Mouse (Mus musculus) limb, embryonic 11.5 days (tissue): Measurements from ENCODE around the gene Cog6. TPM values are rescaled to one million over a fixed set of nuclear protein-coding genes. Genes with fewer than 3 reads are reported as not detected.

Experiments
- ATAC-seq: fragments of 200-750 bp; cut with Nextera tagmentation; 2 replicates; pipeline ENCODE4 v1.8.0; 2017; ENCODE audit warnings: low read depth; ENCODE audit not compliant: insufficient number of reproducible peaks, low FRiP score, low TSS enrichment
- DNase-seq: peaks from one replicate; pipeline ENCODE4 v3.0.0-alpha.2; 2015; ENCODE audit warnings: low spot score
- H3K27ac ChIP-seq: fragments of 300-500 bp; sonication (generic); replicated peaks from 2 replicates; pipeline ENCODE4 v1.5.1; 2014; ENCODE audit warnings: low read depth, mild to moderate bottlenecking, low read length
- H3K27me3 ChIP-seq: fragments of 300-500 bp; sonication (generic); 2 replicates; pipeline ENCODE4 v1.6.1; 2014; ENCODE audit warnings: mild to moderate bottlenecking, low read length, mixed read lengths; ENCODE audit not compliant: control insufficient read depth, insufficient read depth
- H3K36me3 ChIP-seq: fragments of 300-500 bp; sonication (generic); 2 replicates; pipeline ENCODE4 v1.6.1; 2014; ENCODE audit warnings: mild to moderate bottlenecking, low read length, moderate library complexity, mixed read lengths; ENCODE audit not compliant: control insufficient read depth, insufficient read depth
- H3K4me1 ChIP-seq: fragments of 300-500 bp; sonication (generic); 2 replicates; pipeline ENCODE4 v1.6.1; 2014; ENCODE audit warnings: low read length, mixed read lengths; ENCODE audit not compliant: control insufficient read depth, insufficient read depth
- H3K4me2 ChIP-seq: fragments of 300-500 bp; sonication (generic); 2 replicates; pipeline ENCODE4 v1.6.1; 2014; ENCODE audit warnings: low read depth, mild to moderate bottlenecking, moderate library complexity; ENCODE audit not compliant: severe bottlenecking
- H3K4me3 ChIP-seq: fragments of 300-500 bp; sonication (generic); 2 replicates; pipeline ENCODE4 v1.5.1; 2014; ENCODE audit warnings: low read depth, low read length
- H3K9ac ChIP-seq: fragments of 300-500 bp; sonication (generic); 2 replicates; pipeline ENCODE4 v1.6.1; 2014; ENCODE audit warnings: mild to moderate bottlenecking, low read length
- H3K9me3 ChIP-seq: fragments of 300-500 bp; sonication (generic); 2 replicates; pipeline ENCODE4 v1.6.1; 2016; ENCODE audit warnings: low read length; ENCODE audit not compliant: control insufficient read depth
- WGBS: fragments of 180-500 bp; shearing (Covaris S2); extraction: QIAGEN DNeasy Blood & Tissue Kit; methylation state at CpG from one replicate; pipeline ENCODE4 v1.1.7; 2014; 5-methylcytosine and 5-hydroxymethylcytosine counted together
- polyA plus RNA-seq: library from polyadenylated mRNA; unstranded; fragments of >200 nt; fragmentation: Nextera tagmentation; extraction: Ambion mirVana; gene quantifications from 2 replicates; pipeline ENCODE4 v1.2.1, GENCODE M21; 2014

The Cog6 gene
- polyA plus RNA-seq, 1 experiment from 2014 or later: 46.7 TPM

DNA sequence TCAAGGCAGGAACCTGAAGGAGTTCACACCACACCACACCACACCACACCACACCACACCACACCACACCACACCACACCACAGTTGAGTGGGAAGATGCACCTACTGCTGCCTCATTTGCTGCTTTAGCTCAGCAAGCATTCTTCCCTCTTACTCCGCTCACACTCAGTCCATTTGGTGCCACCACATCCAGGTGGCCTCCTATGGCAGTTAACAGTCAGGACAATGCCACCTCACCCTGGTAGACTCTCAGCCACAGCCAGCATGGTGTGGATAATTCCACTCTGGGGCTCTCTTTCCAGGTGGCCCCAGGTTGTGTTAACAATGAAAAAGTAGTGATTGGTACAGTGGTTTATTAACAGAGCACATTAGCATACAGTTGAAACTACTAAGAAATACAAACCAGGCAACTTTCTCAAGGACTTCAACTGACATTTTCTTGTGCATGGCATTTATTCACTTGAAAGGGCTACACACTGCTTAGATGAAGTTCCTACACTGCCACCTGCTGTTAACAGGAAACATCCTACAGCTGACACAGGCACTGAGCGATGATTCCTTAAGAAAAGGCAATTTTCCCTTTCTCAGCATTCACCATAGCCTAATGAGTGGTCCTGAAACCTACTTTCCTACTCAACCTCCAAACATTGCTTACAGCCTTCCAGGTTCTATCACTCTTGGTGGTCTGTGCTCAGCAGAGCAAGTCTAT, 12.5 kb downstream of the Cog6 start:
- H3K4me2 ChIP-seq: no peak overlapping the region
- ATAC-seq: no peak
- no peak overlapping the region for H3K27ac ChIP-seq
- 76% methylated on average over 2 of the region's 2 CpGs for WGBS
- no peak for DNase-seq
- H3K4me1 ChIP-seq: peaks cover 3% of the 10 kb centered on the region; the same call in 1 of the 2 replicates
- H3K36me3 ChIP-seq: peaks cover 3% of the 10 kb centered on the region
- H3K9ac ChIP-seq: no peak overlapping the region
- no peaks in the 10 kb centered on the region for H3K9me3 ChIP-seq
- H3K27me3 ChIP-seq: no peaks in the 10 kb centered on the region
- H3K4me3 ChIP-seq: no peak overlapping the region

DNA sequence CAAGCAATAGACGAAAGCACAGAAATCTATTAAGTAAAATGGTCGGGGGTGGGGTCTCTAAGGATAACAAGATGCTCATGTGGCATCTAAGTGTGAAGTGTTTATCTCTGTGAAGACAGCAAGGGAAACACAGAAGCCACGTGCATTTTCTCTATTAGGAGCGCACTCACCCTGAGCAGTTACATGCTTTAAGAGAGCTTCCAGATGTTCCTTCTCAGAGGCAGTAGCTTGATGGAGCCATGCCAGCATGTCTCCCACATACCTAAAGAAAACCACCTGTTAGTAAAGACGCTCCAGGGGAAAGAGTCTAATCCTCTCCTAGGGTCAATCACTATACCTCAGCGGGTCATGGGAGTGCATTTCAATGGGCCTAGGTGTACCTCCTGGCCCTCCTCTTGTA, 15.0 kb downstream of the Cog6 start:
- Histone ChIP-seq H3K9ac (no peak overlapping the region), H3K4me3 (no peak overlapping the region), H3K4me1 (peaks cover 10% of the 10 kb centered on the region; the same call in 1 of the 2 replicates), H3K4me2 (no peak overlapping the region), H3K9me3 (no peaks in the 10 kb centered on the region), H3K27ac (no peak overlapping the region), H3K36me3 (peaks cover 1% of the 10 kb centered on the region), H3K27me3 (no peaks in the 10 kb centered on the region)
- WGBS: 67% methylated on average over 6 of the region's 6 CpGs
- no peak for DNase-seq
- ATAC-seq: no peak

DNA sequence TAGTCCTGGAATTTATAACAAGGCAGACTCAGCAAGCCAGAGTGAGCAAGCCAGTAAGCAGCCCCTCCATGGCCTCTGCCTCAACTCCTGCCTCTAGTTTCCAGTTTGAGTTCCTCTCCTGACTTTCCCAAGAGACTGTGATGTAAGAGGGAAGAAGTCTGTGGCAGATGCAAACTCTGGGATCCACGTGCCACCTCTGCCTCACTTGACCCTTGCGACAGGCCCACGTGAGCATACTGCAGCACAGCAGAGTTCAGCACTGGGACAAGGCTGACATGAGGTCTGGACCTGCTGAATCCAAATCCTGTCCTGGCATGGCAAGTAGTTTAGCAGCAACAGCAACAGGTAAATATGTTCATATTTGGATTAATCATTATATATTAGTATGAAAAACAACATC, 17.0 kb downstream of the Cog6 start:
- Histone ChIP-seq H3K4me3 (no peak overlapping the region), H3K27me3 (no peaks in the 10 kb centered on the region), H3K9ac (no peak overlapping the region), H3K9me3 (no peaks in the 10 kb centered on the region), H3K27ac (no peak overlapping the region), H3K4me2 (no peak overlapping the region), H3K36me3 (peaks cover 2% of the 10 kb centered on the region), H3K4me1 (peaks cover 10% of the 10 kb centered on the region; the same call in 1 of the 2 replicates)
- ATAC-seq: no peak
- DNase-seq: no peak
- WGBS: 73% methylated on average over 3 of the region's 3 CpGs

DNA sequence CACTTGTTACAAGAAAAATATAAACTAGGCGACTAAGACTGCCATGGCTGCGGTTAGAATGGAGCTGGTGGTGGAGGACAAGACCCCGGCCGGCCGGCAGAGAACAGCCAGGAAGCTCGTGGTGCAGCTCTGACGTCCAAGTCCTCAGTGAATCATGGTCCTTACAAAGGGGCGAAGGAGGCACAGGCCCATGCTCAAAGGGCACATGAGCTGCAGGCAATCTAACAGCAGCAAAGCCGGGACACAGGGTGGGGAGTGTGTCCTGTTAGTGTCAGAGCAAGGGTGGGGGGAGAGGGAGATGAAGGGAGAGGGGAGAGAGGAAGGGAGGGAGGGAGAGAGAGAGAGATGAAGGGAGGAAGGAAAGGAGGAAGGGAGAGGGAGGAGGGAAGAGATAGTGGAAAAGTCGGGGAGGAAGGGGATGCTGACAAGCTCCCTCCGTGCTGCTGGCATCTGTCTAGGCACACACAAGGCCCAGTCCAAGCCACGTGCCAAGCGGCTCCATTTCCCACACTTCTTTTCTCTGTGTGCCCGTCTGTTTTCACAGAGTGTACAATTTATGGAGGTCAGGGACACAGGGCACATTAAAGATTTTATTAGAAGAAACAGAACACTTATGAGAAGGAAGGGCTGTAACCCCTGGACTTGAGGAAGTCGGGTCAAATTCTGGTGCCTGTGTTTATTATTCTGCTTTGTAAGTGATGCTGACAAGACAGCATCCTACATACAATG, 17.9 kb downstream of the Cog6 start:
- DNase-seq (no peak), ATAC-seq (no peak)
- H3K9me3 ChIP-seq: no peaks in the 10 kb centered on the region
- peaks cover 2% of the 10 kb centered on the region for H3K36me3 ChIP-seq
- H3K9ac ChIP-seq: no peak overlapping the region
- H3K4me3 ChIP-seq: no peak overlapping the region
- peaks cover 10% of the 10 kb centered on the region; the same call in 1 of the 2 replicates for H3K4me1 ChIP-seq
- H3K4me2 ChIP-seq: no peak overlapping the region
- H3K27me3 ChIP-seq: no peaks in the 10 kb centered on the region
- WGBS: 63% methylated on average over 15 of the region's 15 CpGs
- no peak overlapping the region for H3K27ac ChIP-seq

DNA sequence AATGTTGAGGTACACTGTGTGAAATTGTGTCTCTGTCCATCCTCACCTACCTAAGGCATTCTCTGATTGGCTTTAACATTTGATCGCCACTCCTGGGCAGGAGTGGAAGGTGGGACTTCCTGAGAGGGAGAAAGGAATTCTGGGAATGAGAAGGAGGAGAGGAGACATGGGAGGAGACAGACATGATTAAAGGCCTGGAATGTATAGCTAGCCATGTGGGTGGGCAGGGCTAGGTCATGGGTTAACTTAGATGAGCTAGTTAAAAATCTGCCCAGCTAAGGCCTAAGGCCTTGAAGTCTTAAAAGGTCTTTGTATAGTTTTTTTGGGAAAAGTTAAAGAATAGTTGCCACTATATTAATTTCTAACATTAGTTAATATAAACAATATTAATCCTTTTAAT, 19.7 kb downstream of the Cog6 start:
- WGBS: 77% methylated on average over 1 of the region's 1 CpGs
- DNase-seq: no peak

DNA sequence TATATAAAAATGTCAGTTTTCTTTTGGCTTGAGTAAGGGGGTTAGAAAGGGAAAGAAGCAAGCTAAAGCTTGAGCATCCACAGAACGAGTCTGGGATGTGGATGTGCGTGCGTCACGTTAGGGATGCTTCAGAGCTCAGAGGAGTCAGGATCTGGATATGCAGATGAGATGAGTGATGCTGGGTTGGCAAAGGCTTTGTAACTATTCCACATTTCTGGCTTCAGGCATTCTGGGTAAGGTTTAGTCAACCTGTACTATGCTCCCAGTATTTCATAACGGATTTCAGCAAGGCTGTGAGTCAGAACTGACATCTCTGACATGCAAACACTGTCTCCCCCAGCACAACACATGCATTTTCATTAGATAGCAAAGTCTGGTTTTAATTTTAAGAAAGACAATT, 20.4 kb downstream of the Cog6 start:
- 92% methylated on average over 5 of the region's 5 CpGs for WGBS
- no peak for ATAC-seq

More for the DNA sequence above, 19.7 kb downstream of the Cog6 start:
- H3K4me2 ChIP-seq: no peak overlapping the region
- H3K27ac ChIP-seq: no peak overlapping the region
- no peak overlapping the region for H3K4me3 ChIP-seq
- H3K27me3 ChIP-seq: no peaks in the 10 kb centered on the region
- peaks cover 10% of the 10 kb centered on the region; the same call in 1 of the 2 replicates for H3K4me1 ChIP-seq
- no peaks in the 10 kb centered on the region for H3K9me3 ChIP-seq
- H3K9ac ChIP-seq: no peak overlapping the region
- ATAC-seq: no peak
- peaks cover 2% of the 10 kb centered on the region for H3K36me3 ChIP-seq

DNA sequence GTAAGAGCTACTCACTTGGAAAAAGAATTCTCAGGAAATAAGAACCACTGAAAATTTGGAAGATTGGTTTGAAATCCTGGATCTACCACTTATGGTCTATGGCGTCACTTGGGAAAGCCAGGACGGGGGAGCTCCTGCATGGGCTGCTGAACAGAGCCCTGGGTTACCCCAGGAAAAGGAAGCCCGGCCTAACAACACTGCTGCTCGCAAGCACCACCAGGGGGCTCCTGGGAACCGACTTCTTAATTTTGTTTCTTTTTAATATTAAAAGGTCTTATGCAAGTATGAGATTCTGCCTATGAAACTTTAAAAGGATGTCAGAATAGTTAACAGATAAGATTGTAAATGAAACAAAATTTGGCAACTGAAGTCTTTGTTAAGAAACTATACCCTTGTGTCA, 22.4 kb downstream of the Cog6 start:
- Histone ChIP-seq H3K4me2 (no peak overlapping the region), H3K27ac (no peak overlapping the region), H3K4me1 (0 out of 2 replicates have a peak, but pooled peaks cover 7% of the 10 kb centered on the region), H3K4me3 (no peak overlapping the region), H3K27me3 (no peaks in the 10 kb centered on the region), H3K9ac (no peak overlapping the region), H3K36me3 (peaks cover 2% of the 10 kb centered on the region), H3K9me3 (no peaks in the 10 kb centered on the region)
- DNase-seq: no peak
- 75% methylated on average over 5 of the region's 5 CpGs for WGBS
- ATAC-seq: no peak

More for the DNA sequence above, 20.4 kb downstream of the Cog6 start:
- Histone ChIP-seq H3K4me1 (peaks cover 10% of the 10 kb centered on the region; the same call in 1 of the 2 replicates), H3K36me3 (peaks cover 2% of the 10 kb centered on the region), H3K4me3 (no peak overlapping the region), H3K27me3 (no peaks in the 10 kb centered on the region), H3K9ac (no peak overlapping the region), H3K4me2 (no peak overlapping the region), H3K9me3 (no peaks in the 10 kb centered on the region), H3K27ac (no peak overlapping the region)
- DNase-seq: no peak

DNA sequence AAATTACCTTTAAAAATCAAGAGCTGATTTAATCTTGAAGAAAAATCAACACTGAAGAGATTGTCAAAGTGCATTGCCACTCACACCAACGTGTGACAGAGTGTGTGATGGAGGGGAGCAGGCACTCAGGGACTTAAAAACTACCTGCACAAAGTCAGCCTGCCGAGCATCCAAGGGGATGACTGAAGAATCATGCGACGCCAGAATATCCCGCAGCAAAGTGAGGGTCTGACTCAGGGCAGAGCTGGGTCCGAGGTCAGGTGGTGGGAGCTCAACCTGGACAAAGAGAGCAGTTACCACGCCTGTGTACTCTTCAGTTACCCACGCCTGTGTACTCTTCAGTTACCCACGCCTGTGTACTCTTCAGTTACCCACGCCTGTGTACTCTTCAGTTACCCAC, 23.7 kb downstream of the Cog6 start:
- no peak overlapping the region for H3K9ac ChIP-seq
- no peak for DNase-seq
- H3K36me3 ChIP-seq: peaks cover 2% of the 10 kb centered on the region
- H3K9me3 ChIP-seq: no peaks in the 10 kb centered on the region
- H3K4me2 ChIP-seq: no peak overlapping the region
- no peaks in the 10 kb centered on the region for H3K4me1 ChIP-seq
- no peak for ATAC-seq
- no peaks in the 10 kb centered on the region for H3K27me3 ChIP-seq
- H3K27ac ChIP-seq: no peak overlapping the region
- 90% methylated on average over 9 of the region's 10 CpGs for WGBS
- no peak overlapping the region for H3K4me3 ChIP-seq
